In genomic region chr8:71261234-71261633, GRCm38 (mm10) we compare ENCODE assay signal across 10 mouse cellular contexts. TPM values are rescaled to one million over a fixed set of nuclear protein-coding genes. Genes with fewer than 3 reads are reported as not detected.
DNase-seq lines count a peak whose midpoint lies in the region; ATAC-seq and TF ChIP-seq lines count a peak whose summit lies in the region.
"Had no signal": no experiment of that assay in that cellular context is flagged by ENCODE, and none has a peak within 500 bp of the region (broad histone marks: within the 10 kb centered on the region; RNA-seq: fewer than 3 reads in every experiment).

No protein-coding gene starts in this region.

- no peak for DNase-seq in frontal cortex, postnatal 36 days (ENCODE audit: low spot score in 2 of 2)
- no peak for DNase-seq in spleen, adult 2 months (ENCODE audit: low read depth in 1 of 2, low spot score in 2 of 2)
- no peak for DNase-seq in spleen, postnatal 14 days (ENCODE audit: low spot score in 2 of 2)
- peak; percentile 42 for DNase-seq in thymus, postnatal 4 days
- DNase-seq in left cerebral cortex, adult 11 months (ENCODE audit: low spot score) = no peak
- DNase-seq in left cerebral cortex, postnatal 14 days (ENCODE audit: low spot score in 2 of 2) = no peak

- peak; percentile 41; the same call in 1 of the 2 replicates for ATAC-seq in frontal cortex, adult (ENCODE audit: low TSS enrichment)
- ATAC-seq in hematopoietic stem cell, adult 5-6 weeks (replicated peaks in 1 of 2; ENCODE audit: insufficient read depth in 1 of 2, low FRiP score in 2 of 2, low TSS enrichment in 1 of 2, low read depth in 1 of 2, poor library complexity in 2 of 2, severe bottlenecking in 2 of 2) = peak; percentile 27 to 66; a peak in 2 of 4 replicates
- ATAC-seq: midbrain, embryonic 15.5 days; Patski had no signal

- H3K27ac ChIP-seq in spleen, adult 2 months (ENCODE audit: insufficient read depth, low read length) = no peak overlapping the region
- H3K27ac ChIP-seq: midbrain, embryonic 15.5 days had no signal

- intact Hi-C loops in left cerebral cortex, postnatal 14 days (cut with DNase I) = no loop called here

- H3K36me3 ChIP-seq in spleen, adult 2 months (ENCODE audit: control insufficient read depth, insufficient read depth, low read length) = no peaks in the 10 kb centered on the region

- no peak for TF ChIP-seq POLR2A in spleen, adult 2 months (IDR thresholded peaks at IDR 0.05; ENCODE audit: low read depth, low read length)

- TF ChIP-seq CTCF in spleen, adult 2 months (IDR thresholded peaks at IDR 0.05; ENCODE audit: extremely low read depth, insufficient read depth, insufficient read length, insufficient replicate concordance) = peak; percentile 12; the same call in 1 of the 2 replicates

- H3K4me3 ChIP-seq in spleen, adult 2 months (ENCODE audit: extremely low read depth, insufficient read depth, insufficient read length) = no peak overlapping the region
- H3K4me3 ChIP-seq: midbrain, embryonic 15.5 days had no signal

- H3K27me3 ChIP-seq in spleen, adult 2 months (ENCODE audit: control insufficient read depth, insufficient read depth, low read length) = no peaks in the 10 kb centered on the region
- H3K27me3 ChIP-seq: midbrain, embryonic 15.5 days; Patski had no signal

- no peaks in the 10 kb centered on the region for H3K4me1 ChIP-seq in spleen, adult 2 months (ENCODE audit: control insufficient read depth, insufficient read depth, insufficient read length)
- H3K4me1 ChIP-seq: midbrain, embryonic 15.5 days had no signal

RNA-seq across cellular contexts. Expression of gene Myo9b, which starts 11.3 kb away (rescaled TPM):
- 47.6 and 50.4 TPM in 2 replicates for polyA plus RNA-seq in spleen, adult 2 months (2012; rRNA removed)
- 43.6 and 45.6 TPM in 2 replicates for total RNA-seq in hematopoietic stem cell, adult 5-6 weeks (2017)
- total RNA-seq in left cerebral cortex, postnatal 14 days (2021) = 10 to 100 TPM; 29.0 to 30.0 TPM

RNA-seq across cellular contexts. Expression of gene Haus8, which starts 11.5 kb away (rescaled TPM):
- 13.3 and 15.9 TPM in 2 replicates for polyA plus RNA-seq in spleen, adult 2 months (2012; rRNA removed)
- 45.8 and 54.6 TPM in 2 replicates for total RNA-seq in hematopoietic stem cell, adult 5-6 weeks (2017)
- 10 to 100 TPM; 11.7 to 15.3 TPM for total RNA-seq in left cerebral cortex, postnatal 14 days (2021)
